Mouse (Mus musculus): ENCODE results near the gene Gas2l1.

The Gas2l1 gene

GRCm38 (mm10) chr11:5064282-5065055, 658 bp downstream of the Gas2l1 start:
- DNase-seq (ENCODE audit: low spot score in 2 of 2) = peak in 1 of 2 experiments; percentile 26

GRCm38 (mm10) chr11:5063561-5064281, 1.4 kb downstream of the Gas2l1 start:
- DNase-seq (ENCODE audit: low spot score in 2 of 2) = no peak

DNA sequence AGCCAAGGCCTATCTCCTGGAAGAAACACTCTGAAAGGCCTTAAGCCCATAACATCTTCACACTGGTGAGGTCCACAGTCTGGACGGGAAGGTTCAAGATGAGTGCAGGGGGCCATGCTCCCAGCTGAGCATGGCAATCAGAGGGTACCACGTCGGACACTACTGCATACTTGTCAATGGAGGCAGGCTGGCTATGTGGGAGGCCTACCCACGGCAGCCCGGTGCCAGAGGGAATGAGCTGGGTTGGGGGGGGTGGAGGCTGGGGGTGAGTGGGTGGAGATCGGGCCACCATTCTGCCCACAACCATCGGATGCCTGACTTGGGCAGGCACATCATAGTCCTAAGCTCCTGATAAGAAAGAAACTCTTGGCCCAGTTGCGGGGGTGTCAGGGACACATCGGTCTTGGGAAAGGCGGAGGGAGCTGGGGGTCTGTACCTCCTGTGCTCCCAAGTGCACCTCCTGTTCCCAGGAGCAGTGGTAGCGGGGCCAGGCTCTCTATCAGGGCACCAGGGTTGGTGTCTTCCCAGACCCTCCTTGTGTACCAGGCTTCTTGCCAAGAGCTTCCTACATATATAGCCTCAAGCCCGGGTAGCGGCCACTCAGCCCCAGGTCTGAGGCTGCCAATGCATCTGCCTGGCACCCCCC, 2.1 kb downstream of the Gas2l1 start:
- DNase-seq (ENCODE audit: low spot score in 2 of 2) = no peak

DNA sequence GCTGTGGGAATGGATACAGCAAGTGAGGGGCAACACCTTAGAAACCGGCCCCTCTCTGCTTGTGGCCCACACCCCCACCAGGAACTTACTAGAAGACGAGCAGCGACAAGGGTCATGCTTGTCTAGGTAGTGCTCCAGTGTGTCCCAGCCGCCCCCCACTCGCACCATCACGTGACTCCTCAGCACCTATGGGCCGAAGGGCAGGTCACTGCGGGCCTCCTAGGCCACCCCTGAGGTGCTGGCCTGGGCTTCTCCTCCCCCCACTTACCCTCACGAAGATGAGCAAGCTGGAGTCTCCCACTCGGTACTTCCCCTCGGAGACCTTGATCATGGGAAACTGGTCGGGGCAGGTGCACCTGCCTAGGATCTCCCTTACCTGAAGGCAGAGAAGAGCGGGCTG, 2.8 kb downstream of the Gas2l1 start:
- no peak for DNase-seq (ENCODE audit: low spot score in 2 of 2)

GRCm38 (mm10) chr11:5061413-5062139, 3.6 kb downstream of the Gas2l1 start:
- DNase-seq (ENCODE audit: low spot score in 2 of 2) = peak; percentile 91 to 96

DNA sequence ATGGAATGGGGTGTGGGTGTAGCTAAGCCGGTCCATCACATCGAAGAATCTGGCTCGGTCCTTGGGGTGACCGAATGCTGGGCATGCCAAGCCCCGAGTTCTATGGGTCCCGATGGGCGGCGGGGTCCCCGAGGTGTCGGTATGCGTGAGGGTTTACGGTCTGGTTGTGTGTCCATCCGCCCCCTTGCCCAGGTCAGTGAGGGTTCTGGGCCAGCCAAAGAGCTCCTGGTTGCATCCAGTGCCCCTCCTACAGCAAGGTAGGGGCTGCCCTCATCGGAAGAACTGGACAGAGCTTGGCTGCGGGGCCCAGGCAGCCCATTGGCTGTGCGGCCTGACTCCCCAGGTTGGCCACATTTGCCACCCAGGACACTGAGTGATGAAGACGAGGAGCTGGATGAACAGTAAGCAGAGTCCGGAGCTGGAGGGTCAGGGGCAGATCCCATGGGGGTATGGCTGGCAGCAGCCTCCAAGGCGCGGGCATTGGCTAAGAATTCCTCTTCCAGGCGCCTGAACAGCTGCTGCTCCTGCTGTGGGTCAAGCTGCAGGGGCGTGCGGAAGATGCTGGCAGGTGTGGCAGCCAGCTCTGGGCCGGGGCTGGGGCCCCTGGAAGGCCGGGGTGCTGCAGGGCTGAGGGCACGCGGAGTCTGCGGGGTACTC, 4.2 kb downstream of the Gas2l1 start:
- no peak for DNase-seq (ENCODE audit: low spot score in 2 of 2)

GRCm38 (mm10) chr11:5059704-5060156, 5.4 kb downstream of the Gas2l1 start:
- DNase-seq (ENCODE audit: low spot score in 2 of 2) = peak in 1 of 2 experiments; percentile 52

DNA sequence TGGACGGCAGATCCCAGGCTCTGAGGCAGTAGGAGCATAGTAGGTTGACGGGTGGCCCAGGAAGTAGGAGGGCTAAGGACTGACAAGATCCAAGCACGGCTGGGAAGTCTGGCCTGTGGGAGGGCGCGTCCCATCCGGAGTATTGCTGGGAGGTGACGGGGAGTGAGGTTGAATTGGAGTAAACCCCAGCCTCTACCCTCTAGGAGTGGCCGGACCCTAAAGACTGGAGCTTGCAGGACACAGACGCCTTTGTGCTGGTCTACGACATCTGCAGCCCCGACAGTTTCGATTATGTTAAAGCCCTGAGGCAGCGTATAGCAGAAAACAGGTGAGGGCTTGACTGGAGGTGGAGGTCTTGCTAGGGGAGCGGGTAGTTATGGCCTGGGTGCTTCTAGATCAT, 5.9 kb downstream of the Gas2l1 start:
- DNase-seq (ENCODE audit: low spot score in 2 of 2) = no peak

DNA sequence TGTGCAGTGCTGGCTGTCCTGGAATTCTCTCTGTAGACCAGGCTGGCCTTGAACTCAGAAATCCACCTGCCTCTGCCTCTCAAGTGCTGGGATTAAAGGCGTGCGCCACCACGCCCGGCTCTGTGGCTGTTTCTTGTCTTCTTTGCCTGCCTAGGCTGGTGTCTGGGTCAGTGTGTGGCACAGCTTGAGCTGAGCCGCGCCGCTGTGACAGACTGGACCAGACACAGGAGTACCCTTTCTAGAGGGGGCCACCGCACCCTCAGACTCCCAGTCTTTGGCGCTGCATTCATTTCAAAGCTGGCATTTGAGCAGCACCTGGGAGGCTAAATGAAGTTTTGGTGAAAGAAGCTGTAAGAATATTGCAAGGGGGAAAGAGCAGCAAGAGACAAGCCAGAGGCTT, 6.3 kb downstream of the Gas2l1 start:
- no peak for DNase-seq (ENCODE audit: low spot score in 2 of 2)

GRCm38 (mm10) chr11:5057856-5058641, 7.1 kb downstream of the Gas2l1 start, which contains the start of gene Rasl10a:
Gene Rasl10a (plus strand): TSS chr11:5058128.
- DNase-seq (ENCODE audit: low spot score in 2 of 2) = no peak

- no peak for DNase-seq (ENCODE audit: low spot score in 2 of 2)
Observed at GRCm38 (mm10) chr11:5057541-5057855, 7.6 kb downstream of the Gas2l1 start.

- DNase-seq (ENCODE audit: low spot score in 2 of 2) = no peak
Observed at GRCm38 (mm10) chr11:5057064-5057463, 8.1 kb downstream of the Gas2l1 start.

GRCm38 (mm10) chr11:5055945-5056938, 8.9 kb downstream of the Gas2l1 start:
- DNase-seq (ENCODE audit: low spot score in 2 of 2) = no peak

- no peak for DNase-seq (ENCODE audit: low spot score in 2 of 2)
Observed at GRCm38 (mm10) chr11:5054874-5055273, 10.3 kb downstream of the Gas2l1 start.

GRCm38 (mm10) chr11:5054151-5054550, 11.0 kb downstream of the Gas2l1 start:
- no peak for DNase-seq (ENCODE audit: low spot score in 2 of 2)

- DNase-seq (ENCODE audit: low spot score in 2 of 2) = no peak
Observed at GRCm38 (mm10) chr11:5052200-5052854, 12.8 kb downstream of the Gas2l1 start.

GRCm38 (mm10) chr11:5051629-5052028, 13.5 kb downstream of the Gas2l1 start:
- no peak for DNase-seq (ENCODE audit: low spot score in 2 of 2)

- no peak for DNase-seq (ENCODE audit: low spot score in 2 of 2)
Observed at GRCm38 (mm10) chr11:5046321-5046926, 18.7 kb downstream of the Gas2l1 start.

Data from frontal cortex, postnatal 25 days (tissue).